Mouse (Mus musculus): ENCODE measurements around the gene Pir.

DNA sequence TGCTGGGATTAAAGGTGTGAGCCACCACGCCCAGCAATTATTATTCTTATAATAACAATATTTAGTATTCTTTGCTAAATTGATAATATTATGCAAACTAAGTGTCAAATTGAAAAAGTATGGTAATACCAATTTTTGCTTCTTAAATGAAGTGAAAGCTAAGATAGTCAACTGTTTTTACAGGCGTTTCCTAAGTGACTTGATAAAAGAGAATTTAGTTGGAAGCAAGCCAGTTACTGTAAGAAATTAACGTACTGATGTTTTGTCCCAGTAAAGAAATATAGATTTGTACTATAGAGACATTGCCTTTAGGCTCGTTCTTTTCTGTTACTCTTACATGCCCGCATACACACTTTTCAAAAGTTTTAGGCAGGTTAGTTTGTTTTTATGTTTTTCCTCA, 53.3 kb downstream of the Pir start:
- no peak for TF ChIP-seq GATA1 (IDR thresholded peaks at IDR 0.05; ENCODE audit: borderline replicate concordance, low read length)
- no peak for TF ChIP-seq FLI1 (IDR thresholded peaks at IDR 0.05; ENCODE audit: low read length)
